Mouse (Mus musculus): ENCODE data around the gene Poc1a.

Gene Poc1a

GRCm38 (mm10) chr9:106280808-106281544, at the start of gene Poc1a:
Gene Poc1a (plus strand): TSS chr9:106281061.
- peak; percentile 84 for DNase-seq (ENCODE audit: low read depth, low spot score)

- DNase-seq (ENCODE audit: low read depth, low spot score) = no peak
Measured at GRCm38 (mm10) chr9:106231220-106231619, 49.6 kb upstream of the Poc1a start.

- DNase-seq (ENCODE audit: low read depth, low spot score) = no peak
Measured at GRCm38 (mm10) chr9:106231816-106232215, 49.0 kb upstream of the Poc1a start.

GRCm38 (mm10) chr9:106232956-106233355, 47.9 kb upstream of the Poc1a start:
- DNase-seq (ENCODE audit: low read depth, low spot score) = no peak

- DNase-seq (ENCODE audit: low read depth, low spot score) = no peak
Measured at GRCm38 (mm10) chr9:106233953-106234352, 46.9 kb upstream of the Poc1a start.

GRCm38 (mm10) chr9:106235194-106235830, 45.5 kb upstream of the Poc1a start:
- no peak for DNase-seq (ENCODE audit: low read depth, low spot score)

GRCm38 (mm10) chr9:106236156-106236817, 44.6 kb upstream of the Poc1a start:
- no peak for DNase-seq (ENCODE audit: low read depth, low spot score)

GRCm38 (mm10) chr9:106236818-106237211, 44.0 kb upstream of the Poc1a start:
- no peak for DNase-seq (ENCODE audit: low read depth, low spot score)

GRCm38 (mm10) chr9:106237401-106237800, 43.5 kb upstream of the Poc1a start:
- no peak for DNase-seq (ENCODE audit: low read depth, low spot score)

GRCm38 (mm10) chr9:106237878-106238277, 43.0 kb upstream of the Poc1a start:
- no peak for DNase-seq (ENCODE audit: low read depth, low spot score)

- no peak for DNase-seq (ENCODE audit: low read depth, low spot score)
Measured at GRCm38 (mm10) chr9:106241541-106242164, 39.2 kb upstream of the Poc1a start.

GRCm38 (mm10) chr9:106242813-106243488, 37.9 kb upstream of the Poc1a start:
- no peak for DNase-seq (ENCODE audit: low read depth, low spot score)

GRCm38 (mm10) chr9:106249550-106249949, 31.3 kb upstream of the Poc1a start:
- DNase-seq (ENCODE audit: low read depth, low spot score) = no peak

GRCm38 (mm10) chr9:106250245-106250644, 30.6 kb upstream of the Poc1a start:
- DNase-seq (ENCODE audit: low read depth, low spot score) = no peak

GRCm38 (mm10) chr9:106251066-106251465, 29.8 kb upstream of the Poc1a start:
- no peak for DNase-seq (ENCODE audit: low read depth, low spot score)

- DNase-seq (ENCODE audit: low read depth, low spot score) = no peak
Measured at GRCm38 (mm10) chr9:106254001-106254400, 26.9 kb upstream of the Poc1a start.

- no peak for DNase-seq (ENCODE audit: low read depth, low spot score)
Measured at GRCm38 (mm10) chr9:106258412-106258811, 22.4 kb upstream of the Poc1a start.

- no peak for DNase-seq (ENCODE audit: low read depth, low spot score)
Measured at GRCm38 (mm10) chr9:106258990-106259389, 21.9 kb upstream of the Poc1a start.

GRCm38 (mm10) chr9:106261058-106261457, 19.8 kb upstream of the Poc1a start:
- no peak for DNase-seq (ENCODE audit: low read depth, low spot score)

- no peak for DNase-seq (ENCODE audit: low read depth, low spot score)
Measured at GRCm38 (mm10) chr9:106261491-106261890, 19.4 kb upstream of the Poc1a start.

- DNase-seq (ENCODE audit: low read depth, low spot score) = no peak
Measured at GRCm38 (mm10) chr9:106262075-106262474, 18.8 kb upstream of the Poc1a start.

All from WW6 (cell line).